Mouse (Mus musculus): ENCODE data around the gene Lemd1. TPM values are rescaled to one million over a fixed set of nuclear protein-coding genes. Genes with fewer than 3 reads are reported as not detected.
A peak's percentile ranks its signal among the peaks of the same experiment; 100 is the strongest.

Gene Lemd1
- not detected in 2 replicates for polyA plus RNA-seq (2012; rRNA removed)

DNA sequence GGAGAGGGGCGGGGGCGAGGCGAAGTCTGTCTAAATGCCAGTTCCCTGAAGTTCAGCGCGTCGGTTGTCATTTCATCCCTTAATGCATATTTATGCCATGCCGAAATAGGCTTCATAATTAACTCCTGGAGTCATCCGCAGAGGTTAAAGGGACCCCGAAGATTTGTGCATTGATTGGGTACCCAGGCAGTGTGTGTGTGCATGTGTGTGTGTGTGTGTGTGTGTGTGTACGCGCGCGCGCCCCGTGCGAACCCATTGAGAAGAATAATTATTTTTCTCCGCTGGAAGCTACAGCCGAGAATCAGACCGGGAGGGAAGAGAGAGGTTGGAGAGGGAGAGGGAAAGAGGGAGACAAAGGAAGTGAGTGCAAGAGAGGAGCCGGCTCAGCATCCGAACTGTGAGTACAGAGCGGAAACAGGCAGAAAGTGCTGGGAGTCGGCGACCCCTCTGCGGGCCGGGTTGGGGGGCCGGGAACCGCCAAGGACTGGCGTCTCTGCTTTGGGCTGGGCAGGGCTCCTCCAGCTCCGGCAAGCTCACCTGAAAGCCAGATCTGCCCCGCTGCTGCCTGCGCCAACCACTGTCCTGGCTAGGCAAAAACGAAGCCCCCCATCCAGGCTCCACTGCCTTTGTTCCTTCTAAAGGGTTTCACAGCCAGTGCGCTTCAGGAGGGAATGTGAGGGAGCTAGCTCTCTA, at the start of gene Lemd1, which contains the start of gene AC124108.1:
TSS of gene Lemd1 (plus strand) at position 339 of the 693 bp plus-strand sequence.
TSS of gene AC124108.1 (plus strand) at position 365 of the 693 bp plus-strand sequence.
- no peaks in the 10 kb centered on the region for H3K36me3 ChIP-seq (ENCODE audit: control insufficient read depth, insufficient read depth, low read length)
- TF ChIP-seq POLR2A (IDR thresholded peaks at IDR 0.05; ENCODE audit: low read depth, low read length), result no peak
- no peak for TF ChIP-seq CTCF (conservative IDR thresholded peaks at IDR 0.05; ENCODE audit: insufficient read depth, insufficient read length, low read depth, low read length)
- no peak within 1 kb of the TSS for H3K27ac ChIP-seq (ENCODE audit: insufficient read depth, low read depth, low read length)
- no peak for DNase-seq
- H3K4me1 ChIP-seq (ENCODE audit: control insufficient read depth, insufficient read depth, low read length), result no peaks in the 10 kb centered on the region
- H3K4me3 ChIP-seq (ENCODE audit: insufficient read depth, low read depth, low read length), result peak within 1 kb of the TSS; percentile 55
- 2% methylated on average over 34 of the region's 34 CpGs for WGBS
- H3K27me3 ChIP-seq (replicated peaks; ENCODE audit: control insufficient read depth, insufficient read depth, low read length), result peaks cover 2% of the 10 kb centered on the region; the same call in 1 of the 2 replicates

DNA sequence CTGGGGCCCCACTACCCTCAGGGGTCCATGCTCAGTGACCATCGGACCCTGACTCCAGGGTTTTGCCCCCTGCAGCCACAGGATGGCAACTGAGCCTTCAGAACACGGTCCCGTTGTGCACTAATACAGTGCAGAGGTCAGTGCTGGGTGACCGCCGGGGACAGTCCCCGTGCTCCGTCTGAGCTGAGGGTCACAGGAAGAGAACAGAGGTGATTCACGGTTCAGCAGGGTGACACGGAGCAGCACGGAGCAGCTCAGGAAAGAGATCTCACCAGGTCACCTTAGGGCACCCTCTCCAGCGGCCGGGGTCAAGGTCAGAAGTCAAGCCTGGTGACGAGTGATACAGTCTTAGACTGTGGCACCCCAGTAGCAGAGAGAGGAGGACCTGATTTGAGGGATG, 49.5 kb upstream of the Lemd1 start:
- no peak for DNase-seq
- Histone ChIP-seq H3K27me3 (replicated peaks; ENCODE audit: control insufficient read depth, insufficient read depth, low read length) (no peaks in the 10 kb centered on the region), H3K4me3 (ENCODE audit: insufficient read depth, low read depth, low read length) (no peak overlapping the region), H3K36me3 (ENCODE audit: control insufficient read depth, insufficient read depth, low read length) (no peaks in the 10 kb centered on the region), H3K27ac (ENCODE audit: insufficient read depth, low read depth, low read length) (no peak overlapping the region), H3K4me1 (ENCODE audit: control insufficient read depth, insufficient read depth, low read length) (peaks cover 20% of the 10 kb centered on the region; the same call in 1 of the 2 replicates)
- WGBS, result 42% methylated on average over 13 of the region's 13 CpGs
- TF ChIP-seq POLR2A (IDR thresholded peaks at IDR 0.05; ENCODE audit: low read depth, low read length), result no peak
- TF ChIP-seq CTCF (conservative IDR thresholded peaks at IDR 0.05; ENCODE audit: insufficient read depth, insufficient read length, low read depth, low read length), result no peak

DNA sequence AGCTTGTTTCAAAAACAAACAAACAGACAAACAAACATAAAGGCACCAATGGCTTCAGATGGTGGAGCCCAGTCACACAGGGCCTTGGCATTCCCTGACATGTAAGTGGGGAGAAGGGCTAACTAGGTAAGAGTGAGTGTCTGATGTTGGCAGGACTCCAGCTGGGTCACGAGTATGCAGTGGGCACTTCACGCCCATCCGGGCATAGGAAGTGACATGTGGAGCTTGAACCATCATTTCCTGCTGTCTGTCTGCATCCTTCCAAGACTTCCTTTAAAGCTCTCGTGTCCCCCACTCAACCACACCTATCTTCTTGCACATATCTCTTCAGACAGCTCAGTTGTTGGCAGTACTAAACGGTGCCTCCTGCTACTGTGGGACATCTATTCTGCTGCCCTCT, 48.2 kb upstream of the Lemd1 start:
- no peak overlapping the region for H3K4me3 ChIP-seq (ENCODE audit: insufficient read depth, low read depth, low read length)
- WGBS, result 42% methylated on average over 5 of the region's 5 CpGs
- TF ChIP-seq CTCF (conservative IDR thresholded peaks at IDR 0.05; ENCODE audit: insufficient read depth, insufficient read length, low read depth, low read length) (no peak), POLR2A (IDR thresholded peaks at IDR 0.05; ENCODE audit: low read depth, low read length) (no peak)
- H3K4me1 ChIP-seq (ENCODE audit: control insufficient read depth, insufficient read depth, low read length), result peaks cover 15% of the 10 kb centered on the region; the same call in 1 of the 2 replicates
- no peaks in the 10 kb centered on the region for H3K36me3 ChIP-seq (ENCODE audit: control insufficient read depth, insufficient read depth, low read length)
- no peak overlapping the region for H3K27ac ChIP-seq (ENCODE audit: insufficient read depth, low read depth, low read length)
- no peaks in the 10 kb centered on the region for H3K27me3 ChIP-seq (replicated peaks; ENCODE audit: control insufficient read depth, insufficient read depth, low read length)
- peak; percentile 67 for DNase-seq

DNA sequence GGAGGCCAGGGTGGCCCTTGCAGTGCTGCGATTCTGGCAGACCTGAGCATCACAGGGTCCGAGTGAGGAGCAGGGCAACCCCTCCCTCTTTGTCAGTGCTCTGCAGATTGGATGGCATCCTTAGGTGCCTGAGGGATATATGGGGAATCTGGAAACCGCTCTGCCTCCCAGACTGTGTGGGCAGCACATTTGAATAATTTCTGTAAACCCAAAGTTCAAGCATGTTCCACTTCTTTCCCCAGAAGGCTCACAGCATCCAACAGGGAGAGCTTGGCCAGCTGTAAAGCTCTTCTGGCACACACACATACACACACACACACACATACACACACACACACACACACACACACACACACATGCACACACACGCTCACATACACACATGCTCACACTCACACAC, 47.5 kb upstream of the Lemd1 start:
- Histone ChIP-seq H3K4me3 (ENCODE audit: insufficient read depth, low read depth, low read length) (no peak overlapping the region), H3K27ac (ENCODE audit: insufficient read depth, low read depth, low read length) (no peak overlapping the region), H3K4me1 (ENCODE audit: control insufficient read depth, insufficient read depth, low read length) (peaks cover 13% of the 10 kb centered on the region; the same call in 1 of the 2 replicates), H3K27me3 (replicated peaks; ENCODE audit: control insufficient read depth, insufficient read depth, low read length) (no peaks in the 10 kb centered on the region), H3K36me3 (ENCODE audit: control insufficient read depth, insufficient read depth, low read length) (no peaks in the 10 kb centered on the region)
- WGBS, result 74% methylated on average over 4 of the region's 4 CpGs
- no peak for DNase-seq
- TF ChIP-seq POLR2A (IDR thresholded peaks at IDR 0.05; ENCODE audit: low read depth, low read length) (no peak), CTCF (conservative IDR thresholded peaks at IDR 0.05; ENCODE audit: insufficient read depth, insufficient read length, low read depth, low read length) (no peak)

DNA sequence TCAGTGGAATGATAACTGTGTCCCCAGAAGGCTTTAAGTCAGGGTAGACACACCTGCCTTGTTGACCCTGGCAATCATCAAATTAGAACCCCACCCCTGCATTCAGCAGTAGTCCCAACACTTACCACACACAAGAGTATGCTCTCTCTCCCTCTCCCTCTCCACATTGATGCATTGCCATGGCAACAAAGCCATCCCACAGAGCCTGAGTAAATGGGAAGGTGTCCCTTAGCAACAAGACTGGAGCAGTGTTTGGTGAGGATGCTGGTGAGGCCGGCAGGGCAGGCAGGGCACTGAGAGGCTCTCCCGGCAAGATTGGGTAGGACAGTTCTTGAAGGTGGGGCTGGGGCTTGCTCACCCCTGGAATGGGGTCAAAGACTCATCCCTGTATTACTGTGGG, 47.0 kb upstream of the Lemd1 start:
- Histone ChIP-seq H3K27ac (ENCODE audit: insufficient read depth, low read depth, low read length) (no peak overlapping the region), H3K36me3 (ENCODE audit: control insufficient read depth, insufficient read depth, low read length) (no peaks in the 10 kb centered on the region), H3K4me3 (ENCODE audit: insufficient read depth, low read depth, low read length) (no peak overlapping the region), H3K4me1 (ENCODE audit: control insufficient read depth, insufficient read depth, low read length) (peaks cover 13% of the 10 kb centered on the region; the same call in 1 of the 2 replicates), H3K27me3 (replicated peaks; ENCODE audit: control insufficient read depth, insufficient read depth, low read length) (no peaks in the 10 kb centered on the region)
- 81% methylated on average over 2 of the region's 2 CpGs for WGBS
- DNase-seq, result no peak
- no peak for TF ChIP-seq POLR2A (IDR thresholded peaks at IDR 0.05; ENCODE audit: low read depth, low read length)

DNA sequence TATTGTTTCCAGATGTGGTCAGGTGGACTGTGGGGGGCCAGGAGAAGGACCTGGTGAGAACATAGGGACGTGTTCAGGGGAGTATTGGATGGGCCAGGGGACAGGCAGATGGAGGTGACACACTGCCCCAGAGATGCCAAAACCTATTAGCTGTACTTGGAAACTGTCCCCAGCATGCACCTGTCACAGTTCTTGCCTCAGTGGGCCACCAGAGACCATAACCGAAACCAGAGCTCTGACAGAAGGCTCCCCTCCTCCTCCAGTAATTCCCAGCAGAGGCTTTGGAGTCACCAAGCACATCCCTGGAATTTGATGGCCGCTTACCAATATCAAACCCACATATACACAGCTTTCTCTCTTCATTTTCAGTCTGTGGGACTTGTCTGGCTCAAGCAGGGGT, 46.4 kb upstream of the Lemd1 start:
- H3K27me3 ChIP-seq (replicated peaks; ENCODE audit: control insufficient read depth, insufficient read depth, low read length), result no peaks in the 10 kb centered on the region
- H3K27ac ChIP-seq (ENCODE audit: insufficient read depth, low read depth, low read length), result no peak overlapping the region
- no peak for DNase-seq
- WGBS, result 93% methylated on average over 3 of the region's 3 CpGs
- H3K4me1 ChIP-seq (ENCODE audit: control insufficient read depth, insufficient read depth, low read length), result peaks cover 19% of the 10 kb centered on the region; the same call in 1 of the 2 replicates
- no peaks in the 10 kb centered on the region for H3K36me3 ChIP-seq (ENCODE audit: control insufficient read depth, insufficient read depth, low read length)
- H3K4me3 ChIP-seq (ENCODE audit: insufficient read depth, low read depth, low read length), result no peak overlapping the region
- no peak for TF ChIP-seq CTCF (conservative IDR thresholded peaks at IDR 0.05; ENCODE audit: insufficient read depth, insufficient read length, low read depth, low read length)
- no peak for TF ChIP-seq POLR2A (IDR thresholded peaks at IDR 0.05; ENCODE audit: low read depth, low read length)

DNA sequence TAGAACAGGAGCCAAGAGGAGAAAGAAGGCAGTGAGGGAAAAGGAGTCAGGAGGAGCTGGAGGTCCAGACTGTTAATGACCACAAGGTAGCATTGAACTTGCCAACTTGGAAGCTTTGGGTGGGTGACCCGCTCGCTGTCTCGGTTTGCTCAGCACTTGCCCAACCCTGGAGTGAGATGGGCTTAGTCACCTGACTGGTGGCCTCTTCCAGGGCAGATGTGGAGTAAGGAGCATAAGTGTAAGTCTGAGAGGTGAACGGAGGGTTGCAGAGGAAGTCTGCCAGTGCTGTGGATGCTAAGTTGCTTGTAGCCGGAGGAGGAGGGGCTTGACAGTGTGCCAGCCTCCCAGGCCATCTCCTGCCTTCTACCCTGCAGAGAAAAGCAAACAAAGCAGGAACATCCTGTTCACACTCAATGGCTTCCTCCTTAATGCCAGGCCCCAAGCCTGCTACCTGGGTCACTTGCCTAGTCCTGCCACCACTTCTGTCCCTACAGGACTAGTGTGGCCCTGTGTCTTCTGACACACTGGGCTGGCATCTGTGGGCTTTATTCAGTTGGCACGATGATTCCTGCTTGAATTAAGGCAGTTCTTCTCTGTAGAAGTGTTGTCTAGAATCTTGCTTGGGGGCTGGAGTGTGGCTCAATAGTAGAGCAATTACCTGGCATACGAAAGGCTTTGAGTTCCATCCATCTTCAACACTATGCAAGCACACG, 45.1 kb upstream of the Lemd1 start:
- H3K27ac ChIP-seq (ENCODE audit: insufficient read depth, low read depth, low read length), result no peak overlapping the region
- peaks cover 26% of the 10 kb centered on the region for H3K4me1 ChIP-seq (ENCODE audit: control insufficient read depth, insufficient read depth, low read length)
- H3K27me3 ChIP-seq (replicated peaks; ENCODE audit: control insufficient read depth, insufficient read depth, low read length), result no peaks in the 10 kb centered on the region
- no peak for TF ChIP-seq CTCF (conservative IDR thresholded peaks at IDR 0.05; ENCODE audit: insufficient read depth, insufficient read length, low read depth, low read length)
- no peak for TF ChIP-seq POLR2A (IDR thresholded peaks at IDR 0.05; ENCODE audit: low read depth, low read length)
- 69% methylated on average over 8 of the region's 8 CpGs for WGBS
- DNase-seq, result peak; percentile 73
- H3K4me3 ChIP-seq (ENCODE audit: insufficient read depth, low read depth, low read length), result no peak overlapping the region
- no peaks in the 10 kb centered on the region for H3K36me3 ChIP-seq (ENCODE audit: control insufficient read depth, insufficient read depth, low read length)
